Mouse (Mus musculus) kidney, embryonic 16.5 days (tissue): ENCODE results near the gene Zdhhc13. TPM values are rescaled to one million over a fixed set of nuclear protein-coding genes. Genes with fewer than 3 reads are reported as not detected.

Experiments
- ATAC-seq: fragments of 200-750 bp; cut with Nextera tagmentation; 2 replicates; pipeline ENCODE4 v1.8.0; 2017; ENCODE audit warnings: moderate TSS enrichment; ENCODE audit not compliant: low FRiP score, low TSS enrichment
- H3K27ac ChIP-seq: fragments of 300-500 bp; sonication (generic); 2 replicates; pipeline ENCODE4 v1.5.1; 2014; ENCODE audit warnings: low read length
- H3K27me3 ChIP-seq: fragments of 300-500 bp; sonication (generic); 2 replicates; pipeline ENCODE4 v1.6.1; 2014; ENCODE audit warnings: low read length, control low read depth, mixed read lengths; ENCODE audit not compliant: insufficient read depth
- H3K36me3 ChIP-seq: fragments of 300-500 bp; sonication (generic); 2 replicates; pipeline ENCODE4 v1.6.1; 2014; ENCODE audit warnings: low read length, control low read depth, mixed read lengths; ENCODE audit not compliant: insufficient read depth
- H3K4me1 ChIP-seq: fragments of 300-500 bp; sonication (generic); 2 replicates; pipeline ENCODE4 v1.6.1; 2014; ENCODE audit warnings: low read length, control low read depth, mixed read lengths; ENCODE audit not compliant: insufficient read depth
- H3K4me2 ChIP-seq: fragments of 300-500 bp; sonication (generic); replicated peaks from 2 replicates; pipeline ENCODE4 v1.6.1; 2014; ENCODE audit warnings: low read depth, low read length
- H3K4me3 ChIP-seq: fragments of 300-500 bp; sonication (generic); 2 replicates; pipeline ENCODE4 v1.5.1; 2014; ENCODE audit warnings: mild to moderate bottlenecking, low read length
- H3K9ac ChIP-seq: fragments of 300-500 bp; sonication (generic); replicated peaks from 2 replicates; pipeline ENCODE4 v1.6.1; 2014; ENCODE audit warnings: low read length
- H3K9me3 ChIP-seq: fragments of 300-500 bp; sonication (generic); 2 replicates; pipeline ENCODE4 v1.6.1; 2016; ENCODE audit warnings: low read length, control low read depth
- WGBS: fragments of 180-500 bp; shearing (Covaris S2); extraction: QIAGEN DNeasy Blood & Tissue Kit; methylation state at CpG from one replicate; pipeline ENCODE4 v1.1.7; 2014; 5-methylcytosine and 5-hydroxymethylcytosine counted together
- polyA plus RNA-seq: library from polyadenylated mRNA; unstranded; fragments of >200 nt; fragmentation: Nextera tagmentation; extraction: Ambion mirVana; gene quantifications from 2 replicates; pipeline ENCODE4 v1.2.1, GENCODE M21; 2015

Gene Zdhhc13
- polyA plus RNA-seq, 1 experiment from 2014 or later, result 46.0 TPM

DNA sequence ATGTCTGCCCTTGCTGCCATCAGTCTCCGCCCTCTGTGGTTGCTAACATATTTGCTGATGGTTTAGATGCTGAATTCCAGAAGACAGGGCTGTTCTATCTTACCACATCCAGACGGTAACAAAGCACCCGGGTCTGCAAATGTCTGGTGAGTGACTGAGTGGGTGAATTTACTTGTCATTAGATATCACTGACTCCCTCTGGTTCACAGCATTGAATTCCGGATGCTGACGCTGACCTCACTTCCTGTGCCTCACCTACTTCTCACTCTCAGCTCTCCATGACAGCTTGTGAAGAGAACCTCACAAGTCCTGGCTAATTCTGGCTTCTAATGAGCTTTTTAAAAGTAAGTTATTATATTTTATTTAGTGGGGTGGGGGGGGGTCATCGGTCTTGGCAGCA is 48.1 kb downstream of the Zdhhc13 start:
- no peak overlapping the region for H3K9ac ChIP-seq
- H3K36me3 ChIP-seq, result no peaks in the 10 kb centered on the region
- H3K4me2 ChIP-seq, result no peak overlapping the region
- no peaks in the 10 kb centered on the region for H3K9me3 ChIP-seq
- WGBS, result 61% methylated on average over 6 of the region's 6 CpGs
- H3K27me3 ChIP-seq, result no peaks in the 10 kb centered on the region
- H3K27ac ChIP-seq, result no peak overlapping the region
- no peaks in the 10 kb centered on the region for H3K4me1 ChIP-seq
- no peak overlapping the region for H3K4me3 ChIP-seq
- no peak for ATAC-seq

DNA sequence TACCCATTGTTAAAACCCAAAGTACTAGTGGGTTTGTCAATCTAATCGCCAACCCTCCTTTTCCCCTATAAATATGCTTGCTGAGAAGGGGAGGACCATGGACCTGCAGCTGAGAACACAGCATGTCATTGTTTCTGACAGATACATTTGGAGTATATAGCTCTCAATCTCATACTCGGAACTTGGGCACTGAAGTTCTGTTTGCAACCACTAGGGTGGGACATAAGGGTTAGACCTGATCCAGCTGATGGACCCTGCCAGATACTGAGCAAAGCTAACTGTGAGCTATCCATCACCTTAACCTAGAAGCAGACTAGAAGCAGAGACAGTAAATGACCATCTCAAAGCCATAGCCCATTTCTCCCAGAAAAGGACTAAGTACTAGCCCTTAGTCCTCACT is 49.6 kb downstream of the Zdhhc13 start:
- WGBS, result 59% methylated on average over 2 of the region's 2 CpGs
- Histone ChIP-seq H3K27me3 (no peaks in the 10 kb centered on the region), H3K27ac (no peak overlapping the region), H3K9ac (no peak overlapping the region), H3K4me2 (no peak overlapping the region), H3K9me3 (no peaks in the 10 kb centered on the region), H3K4me1 (no peaks in the 10 kb centered on the region), H3K36me3 (no peaks in the 10 kb centered on the region), H3K4me3 (no peak overlapping the region)
- no peak for ATAC-seq

DNA sequence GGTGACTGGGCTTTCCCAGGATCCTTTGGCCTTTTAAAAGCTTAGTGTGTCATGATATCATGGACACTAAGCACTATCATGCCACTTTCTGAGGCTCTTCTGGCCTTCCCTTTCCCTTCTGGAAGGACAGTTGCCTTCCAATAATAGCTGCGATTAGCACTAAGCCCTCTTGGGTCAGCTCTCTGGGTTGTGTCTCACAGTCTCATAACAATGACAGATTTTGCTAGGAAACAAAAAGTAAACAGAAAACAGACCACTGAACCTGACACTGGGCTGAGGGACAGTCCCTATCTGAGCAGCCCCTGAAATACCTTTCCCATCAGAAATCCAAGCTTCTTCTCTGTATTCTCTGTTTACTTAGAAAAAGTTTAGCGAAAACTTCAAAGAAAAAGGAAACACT is 51.7 kb downstream of the Zdhhc13 start:
- Histone ChIP-seq H3K27ac (no peak overlapping the region), H3K27me3 (no peaks in the 10 kb centered on the region), H3K9me3 (no peaks in the 10 kb centered on the region), H3K36me3 (no peaks in the 10 kb centered on the region), H3K4me1 (peaks cover 4% of the 10 kb centered on the region; the same call in 1 of the 2 replicates), H3K4me3 (no peak overlapping the region), H3K9ac (no peak overlapping the region), H3K4me2 (no peak overlapping the region)
- ATAC-seq, result no peak
- WGBS, result 79% methylated on average over 2 of the region's 2 CpGs

GRCm38 (mm10) chr7:48841538-48841937 is 52.7 kb downstream of the Zdhhc13 start:
- Histone ChIP-seq H3K9ac (no peak overlapping the region), H3K36me3 (no peaks in the 10 kb centered on the region), H3K27me3 (no peaks in the 10 kb centered on the region), H3K4me2 (no peak overlapping the region), H3K9me3 (no peaks in the 10 kb centered on the region), H3K4me1 (peaks cover 4% of the 10 kb centered on the region; the same call in 1 of the 2 replicates), H3K4me3 (no peak overlapping the region), H3K27ac (no peak overlapping the region)
- no peak for ATAC-seq
- WGBS, result 52% methylated on average over 4 of the region's 4 CpGs

- no peaks in the 10 kb centered on the region for H3K27me3 ChIP-seq
- peaks cover 4% of the 10 kb centered on the region; the same call in 1 of the 2 replicates for H3K4me1 ChIP-seq
- 68% methylated on average over 3 of the region's 3 CpGs for WGBS
- H3K9ac ChIP-seq, result no peak overlapping the region
- no peaks in the 10 kb centered on the region for H3K9me3 ChIP-seq
- H3K36me3 ChIP-seq, result no peaks in the 10 kb centered on the region
- no peak overlapping the region for H3K4me2 ChIP-seq
- no peak overlapping the region for H3K27ac ChIP-seq
- no peak for ATAC-seq
- no peak overlapping the region for H3K4me3 ChIP-seq
Measured at GRCm38 (mm10) chr7:48842353-48842752, 53.5 kb downstream of the Zdhhc13 start.

GRCm38 (mm10) chr7:48843541-48843940 is 54.7 kb downstream of the Zdhhc13 start:
- Histone ChIP-seq H3K9ac (no peak overlapping the region), H3K9me3 (no peaks in the 10 kb centered on the region), H3K27ac (no peak overlapping the region), H3K36me3 (no peaks in the 10 kb centered on the region), H3K4me2 (no peak overlapping the region), H3K27me3 (no peaks in the 10 kb centered on the region), H3K4me3 (no peak overlapping the region), H3K4me1 (peaks cover 4% of the 10 kb centered on the region; the same call in 1 of the 2 replicates)
- ATAC-seq, result no peak
- WGBS, result 93% methylated on average over 5 of the region's 5 CpGs

DNA sequence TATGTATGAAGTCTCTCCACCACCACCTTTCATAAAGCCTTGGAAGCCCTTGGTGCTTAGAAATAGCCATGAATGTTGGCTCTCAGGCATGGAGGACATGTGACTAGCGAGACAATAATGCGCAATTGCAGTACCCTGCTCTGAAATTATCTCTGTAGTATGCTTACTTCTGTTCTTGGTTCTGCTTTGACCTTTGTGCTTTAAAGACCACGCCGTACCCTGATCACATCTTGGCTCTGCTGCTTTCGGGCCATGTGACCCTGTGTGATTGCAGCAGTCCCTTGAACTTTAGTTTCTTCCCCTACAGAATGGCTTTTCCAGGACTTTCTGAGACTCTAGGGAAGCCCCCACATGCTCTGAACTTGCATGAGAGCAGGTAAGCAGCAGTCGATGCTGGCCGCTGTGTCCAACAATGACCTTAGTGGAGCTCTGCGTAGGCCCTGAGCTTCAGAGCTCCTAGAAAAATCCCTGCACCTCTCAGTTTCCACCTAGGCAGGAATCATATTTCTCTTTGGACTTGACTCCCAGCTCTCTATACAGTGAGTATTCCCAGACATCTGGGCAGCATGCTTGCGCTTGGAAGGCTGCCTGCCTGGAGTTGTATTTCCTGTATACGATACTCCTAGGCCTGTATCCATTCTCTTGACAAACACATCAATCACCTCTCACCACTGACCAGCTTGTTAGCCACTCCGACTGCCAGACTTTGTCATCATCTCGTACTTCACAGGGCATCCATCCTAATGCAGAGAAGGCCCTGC is 56.6 kb downstream of the Zdhhc13 start:
- Histone ChIP-seq H3K4me3 (no peak overlapping the region), H3K4me2 (no peak overlapping the region), H3K9ac (no peak overlapping the region), H3K36me3 (no peaks in the 10 kb centered on the region), H3K27me3 (no peaks in the 10 kb centered on the region), H3K27ac (no peak overlapping the region), H3K9me3 (no peaks in the 10 kb centered on the region), H3K4me1 (peaks cover 4% of the 10 kb centered on the region; the same call in 1 of the 2 replicates)
- peak; percentile 63; the same call in 1 of the 2 replicates for ATAC-seq
- WGBS, result 59% methylated on average over 12 of the region's 12 CpGs

GRCm38 (mm10) chr7:48846755-48847154 is 58.0 kb downstream of the Zdhhc13 start:
- Histone ChIP-seq H3K4me1 (peaks cover 4% of the 10 kb centered on the region; the same call in 1 of the 2 replicates), H3K4me2 (no peak overlapping the region), H3K27ac (no peak overlapping the region), H3K4me3 (no peak overlapping the region), H3K9me3 (no peaks in the 10 kb centered on the region), H3K9ac (no peak overlapping the region), H3K27me3 (no peaks in the 10 kb centered on the region), H3K36me3 (no peaks in the 10 kb centered on the region)
- WGBS, result 54% methylated on average over 6 of the region's 6 CpGs
- no peak for ATAC-seq

DNA sequence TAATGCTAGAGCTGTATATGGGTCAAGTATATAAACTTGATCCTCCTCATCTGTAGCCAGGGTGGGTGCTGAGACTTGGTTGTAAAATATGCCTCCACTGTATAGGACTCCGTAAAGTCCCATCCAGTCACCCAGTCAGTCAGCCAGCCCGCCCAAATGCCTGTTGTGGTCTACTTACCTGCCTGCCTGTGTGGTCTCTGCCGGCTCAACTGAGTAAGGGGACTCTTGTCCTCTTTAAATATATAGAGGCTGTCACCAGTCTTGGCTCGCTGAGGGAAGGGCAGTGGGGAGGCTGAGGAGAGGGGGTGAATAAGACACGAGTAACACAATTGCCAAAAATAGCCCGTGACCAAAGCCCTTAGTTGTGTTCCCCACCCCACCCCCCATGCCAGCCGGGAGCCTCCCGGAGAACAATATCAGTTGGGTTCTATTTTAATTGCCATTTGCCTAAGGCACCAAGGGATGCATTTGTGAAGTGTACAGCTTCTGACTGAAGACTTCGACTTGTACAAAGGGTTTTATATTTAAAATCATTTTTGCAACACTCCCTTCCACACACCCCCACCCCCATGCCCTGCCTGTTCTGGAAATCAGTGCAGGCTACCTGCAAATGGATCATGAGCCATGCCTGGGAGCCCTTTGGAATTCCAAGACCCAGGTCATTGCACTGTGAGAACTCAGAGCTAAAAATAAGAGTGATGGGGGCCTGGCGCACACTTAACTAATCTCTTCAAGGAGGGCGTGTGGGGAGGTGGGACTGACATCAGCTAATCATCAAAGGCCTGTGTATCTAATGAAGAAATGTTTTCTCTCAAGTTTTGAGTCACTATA is 59.2 kb downstream of the Zdhhc13 start, which contains the start of gene Csrp3:
TSS of gene Csrp3 (minus strand) at position 214 of the 831 bp plus-strand sequence.
- 64% methylated on average over 11 of the region's 11 CpGs for WGBS

More for the DNA sequence above, 59.2 kb downstream of the Zdhhc13 start, which contains the start of gene Csrp3:
- peaks cover 4% of the 10 kb centered on the region; the same call in 1 of the 2 replicates for H3K4me1 ChIP-seq
- no peaks in the 10 kb centered on the region for H3K36me3 ChIP-seq
- no peak within 1 kb of the TSS for H3K4me2 ChIP-seq
- H3K9me3 ChIP-seq, result no peaks in the 10 kb centered on the region
- no peak within 1 kb of the TSS for H3K9ac ChIP-seq
- no peak within 1 kb of the TSS for H3K4me3 ChIP-seq
- H3K27me3 ChIP-seq, result no peaks in the 10 kb centered on the region
- H3K27ac ChIP-seq, result no peak within 1 kb of the TSS
- ATAC-seq, result no peak; the same call in 1 of the 2 replicates
